Mouse (Mus musculus): ENCODE results near the gene Morc2a.
"Not testable (repeated sequence)": the region's sequence is repeated elsewhere in the genome, so short reads cannot be mapped to it uniquely, and the experiment has no call there.

Morc2a gene

DNA sequence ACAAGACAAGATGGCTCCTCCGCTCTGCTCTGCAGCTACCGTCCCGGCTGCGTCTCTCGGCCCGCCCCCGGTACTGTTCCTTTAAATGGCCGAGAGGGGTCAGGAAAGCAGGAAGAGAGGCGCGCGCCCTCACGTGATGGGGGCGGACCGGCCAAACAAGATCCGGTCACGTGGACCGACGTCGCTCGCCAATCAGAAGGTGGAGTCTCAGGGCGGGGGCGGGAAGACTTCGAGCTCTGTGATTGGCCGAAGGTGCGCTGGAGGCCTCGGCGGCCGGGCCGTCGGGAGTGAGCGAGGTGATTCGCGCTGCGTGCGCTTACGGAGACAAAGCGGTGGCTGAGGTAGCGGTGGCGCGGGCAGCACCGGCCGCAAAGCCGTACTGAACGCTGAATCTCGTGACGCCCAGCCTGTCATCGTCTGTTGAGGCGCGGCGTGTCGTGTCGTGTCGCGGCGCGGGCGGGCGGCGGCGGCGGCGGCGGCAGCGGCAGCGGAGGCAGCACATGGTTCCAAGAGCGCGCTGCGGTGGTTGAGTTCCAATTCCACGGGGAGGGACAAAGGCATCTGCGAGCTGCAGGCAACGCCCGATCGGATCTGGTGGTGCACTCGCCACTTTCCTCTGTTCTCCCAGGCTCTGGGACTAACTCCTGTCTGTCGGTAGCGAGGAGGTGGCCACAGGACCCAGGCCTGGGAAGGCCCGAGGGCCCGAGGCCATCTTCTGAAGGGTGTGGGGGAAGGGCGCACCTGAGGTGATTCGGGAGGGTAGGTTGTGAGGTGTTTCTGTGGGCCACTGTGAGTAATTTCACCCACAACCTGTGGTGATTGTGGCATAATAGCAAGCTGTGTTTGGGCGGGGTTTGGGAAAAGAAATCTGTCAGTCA is at the start of gene Morc2a:
Gene Morc2a, plus strand, starts transcription at position 228 of the 878 bp plus-strand sequence.
- peak; percentile 91 for DNase-seq (ENCODE audit: low spot score)

DNA sequence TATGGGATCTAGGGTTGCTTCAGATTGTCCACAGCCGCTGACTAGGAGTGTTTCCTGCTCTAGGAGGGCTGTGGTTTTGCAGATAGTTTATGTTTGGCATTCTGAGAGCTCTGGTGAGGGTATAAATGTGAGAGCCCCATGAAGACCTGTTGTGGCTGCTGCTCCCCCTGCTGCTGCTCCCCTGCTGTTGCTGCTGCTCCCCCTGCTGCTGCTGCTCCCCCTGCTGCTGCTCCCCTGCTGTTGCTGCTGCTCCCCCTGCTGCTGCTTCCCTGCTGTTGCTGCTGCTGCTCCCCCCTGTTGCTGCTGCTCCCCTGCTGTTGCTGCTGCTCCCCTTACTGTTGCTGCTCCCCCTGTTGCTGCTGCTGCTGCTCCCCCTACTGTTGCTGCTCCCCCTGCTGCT is 47.0 kb upstream of the Morc2a start:
- not testable (repeated sequence) for DNase-seq (ENCODE audit: low spot score)

DNA sequence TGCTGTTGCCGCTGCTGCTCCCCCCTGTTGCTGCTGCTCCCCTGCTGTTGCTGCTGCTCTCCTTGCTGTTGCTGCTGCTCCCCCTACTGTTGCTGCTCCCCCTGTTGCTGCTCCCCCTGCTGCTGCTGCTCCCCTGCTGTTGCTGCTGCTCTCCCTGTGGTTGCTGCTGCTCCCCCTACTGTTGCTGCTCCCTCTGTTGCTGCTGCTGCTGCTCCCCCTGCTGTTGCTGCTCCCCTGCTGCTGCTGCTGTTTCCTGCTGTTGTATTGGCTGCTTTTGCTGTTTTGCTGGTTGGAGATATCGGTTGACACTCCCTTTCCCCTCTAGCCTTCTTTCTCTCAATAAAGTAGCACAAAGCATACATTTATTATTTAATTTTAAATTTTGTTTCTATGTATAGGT is 46.3 kb upstream of the Morc2a start:
- not testable (repeated sequence) for DNase-seq (ENCODE audit: low spot score)

GRCm38 (mm10) chr11:3606456-3606855 is 42.5 kb upstream of the Morc2a start:
- DNase-seq (ENCODE audit: low spot score), result no peak

DNA sequence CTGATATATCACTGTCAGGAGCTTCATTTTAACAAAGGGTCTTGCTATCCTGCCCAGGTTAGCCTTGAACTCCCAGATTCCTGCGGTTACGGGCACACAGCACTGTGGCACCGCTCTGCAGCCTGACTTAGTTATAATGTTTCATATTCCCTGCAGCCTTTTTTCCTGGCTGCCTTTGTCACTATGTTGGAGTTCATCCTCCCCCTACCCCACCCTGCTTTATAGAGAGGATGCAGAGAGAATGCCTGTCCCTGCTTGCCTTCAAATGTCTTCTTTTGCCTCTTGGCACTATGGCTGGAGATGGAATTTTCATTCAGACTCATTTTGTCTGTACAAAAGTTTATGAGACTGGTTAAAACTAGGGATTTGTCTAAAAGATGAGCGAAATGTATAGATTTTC is 33.4 kb upstream of the Morc2a start:
- no peak for DNase-seq (ENCODE audit: low spot score)

GRCm38 (mm10) chr11:3622826-3623225 is 26.2 kb upstream of the Morc2a start:
- DNase-seq (ENCODE audit: low spot score), result no peak

GRCm38 (mm10) chr11:3624391-3625027 is 24.5 kb upstream of the Morc2a start:
- DNase-seq (ENCODE audit: low spot score), result no peak

- no peak for DNase-seq (ENCODE audit: low spot score)
These were observed 19.9 kb upstream of the Morc2a start for GRCm38 (mm10) chr11:3628999-3629491.

GRCm38 (mm10) chr11:3633269-3633668 is 15.7 kb upstream of the Morc2a start:
- DNase-seq (ENCODE audit: low spot score), result not testable (repeated sequence)

- no peak for DNase-seq (ENCODE audit: low spot score)
These were observed 1.3 kb upstream of the Morc2a start for GRCm38 (mm10) chr11:3647688-3648087.

- no peak for DNase-seq (ENCODE audit: low spot score)
These were observed 557 bp upstream of the Morc2a start for GRCm38 (mm10) chr11:3648305-3648963.

- DNase-seq (ENCODE audit: low spot score), result no peak
These were observed 1.1 kb downstream of the Morc2a start for GRCm38 (mm10) chr11:3650141-3650540.

GRCm38 (mm10) chr11:3661964-3662363 is 13.0 kb downstream of the Morc2a start:
- DNase-seq (ENCODE audit: low spot score), result no peak

DNA sequence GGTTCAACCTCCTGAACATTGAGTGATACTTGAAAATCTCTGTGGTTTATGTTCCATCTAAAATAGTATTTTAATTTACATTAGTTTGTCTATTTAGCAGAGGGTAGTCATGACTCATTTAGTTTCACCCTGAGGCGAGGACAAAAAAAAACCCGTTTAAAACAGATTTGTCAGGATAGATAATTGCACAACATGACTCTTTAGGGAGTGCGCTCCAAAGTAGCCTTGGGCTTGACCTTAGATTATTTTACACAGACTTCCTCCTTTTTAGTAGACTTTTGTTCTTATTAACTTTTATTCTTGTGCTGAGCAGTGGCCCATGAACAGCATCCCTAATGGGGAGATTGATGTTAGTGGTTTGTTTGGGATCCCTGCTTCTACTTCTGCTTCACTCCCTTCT is 18.5 kb downstream of the Morc2a start:
- no peak for DNase-seq (ENCODE audit: low spot score)

- DNase-seq (ENCODE audit: low spot score), result no peak
These were observed 19.8 kb downstream of the Morc2a start for GRCm38 (mm10) chr11:3668768-3669167.

GRCm38 (mm10) chr11:3669849-3670248 is 20.9 kb downstream of the Morc2a start:
- no peak for DNase-seq (ENCODE audit: low spot score)

DNA sequence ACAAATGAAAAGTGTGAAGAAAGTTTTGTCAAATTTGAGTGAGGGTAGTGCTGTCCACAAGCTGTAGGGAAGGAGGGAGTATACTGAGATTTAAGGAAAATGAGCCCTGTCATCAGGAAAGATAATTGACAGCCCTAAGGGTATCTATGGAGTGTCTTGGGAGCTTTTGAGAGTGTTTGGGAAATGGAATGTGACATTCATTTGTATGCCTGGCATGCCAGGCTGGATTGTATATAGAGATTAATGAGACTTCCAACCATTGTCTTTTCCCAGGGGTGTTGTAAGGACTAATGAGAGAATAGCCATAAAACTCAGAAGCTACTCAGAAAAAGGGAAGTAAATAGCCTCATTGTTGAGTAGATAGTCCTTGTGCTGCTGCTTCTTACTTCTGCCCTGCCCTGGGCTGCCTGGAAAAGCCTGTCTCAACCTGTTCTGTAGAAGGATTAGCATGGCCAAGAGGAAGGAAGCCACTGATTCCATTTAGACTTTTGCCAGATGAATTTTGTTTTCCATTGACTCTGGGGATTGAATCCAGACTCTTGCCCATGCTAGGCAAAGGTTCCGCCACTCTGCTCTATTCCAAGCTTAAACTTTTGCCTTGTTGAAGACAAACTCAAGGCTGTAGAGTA is 22.1 kb downstream of the Morc2a start:
- DNase-seq (ENCODE audit: low spot score), result no peak

DNA sequence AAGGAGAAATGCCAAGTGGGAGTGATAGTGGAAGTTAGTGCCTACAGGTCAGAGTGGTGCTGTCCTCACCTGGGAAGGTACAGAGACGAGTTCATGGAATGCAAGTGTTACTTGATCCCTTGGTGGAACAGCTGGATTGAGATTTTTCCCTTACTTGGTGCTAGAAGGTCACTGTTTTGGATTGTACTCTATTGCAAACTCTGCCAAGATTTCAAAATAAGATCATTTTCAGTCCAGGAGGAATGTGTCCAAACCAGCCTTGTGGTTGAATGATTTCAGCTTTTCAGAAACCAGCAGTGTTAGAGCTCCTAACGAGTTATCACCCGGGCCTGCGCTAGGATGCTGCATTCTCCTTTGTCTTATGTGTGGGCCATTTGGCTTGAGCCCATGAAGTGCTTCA is 25.6 kb downstream of the Morc2a start:
- no peak for DNase-seq (ENCODE audit: low spot score)

- no peak for DNase-seq (ENCODE audit: low spot score)
These were observed 27.4 kb downstream of the Morc2a start for GRCm38 (mm10) chr11:3676423-3676822.

GRCm38 (mm10) chr11:3677204-3677603 is 28.2 kb downstream of the Morc2a start:
- no peak for DNase-seq (ENCODE audit: low spot score)

- no peak for DNase-seq (ENCODE audit: low spot score)
These were observed 30.8 kb downstream of the Morc2a start for GRCm38 (mm10) chr11:3679771-3680170.

DNA sequence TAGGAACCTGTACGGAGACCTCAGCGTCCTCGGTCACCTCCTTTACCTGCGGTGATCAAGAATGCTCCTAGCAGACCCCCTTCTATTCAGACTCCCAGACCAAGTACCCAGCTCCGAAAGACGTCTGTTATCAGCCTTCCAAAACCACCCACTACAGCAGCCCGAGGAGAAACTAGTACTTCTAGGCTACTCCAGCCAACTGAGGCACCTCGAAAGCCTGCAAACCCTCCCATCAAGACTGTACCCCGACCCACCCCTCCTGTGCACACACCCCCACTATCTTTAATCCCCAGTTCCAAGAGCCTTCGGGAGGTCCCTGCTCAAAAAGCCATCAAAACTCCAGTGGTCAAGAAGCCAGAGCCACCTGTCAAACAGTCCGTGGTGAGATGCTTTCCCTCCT is 34.7 kb downstream of the Morc2a start:
- no peak for DNase-seq (ENCODE audit: low spot score)

Measured in spleen, adult 12 weeks (tissue).